Mouse (Mus musculus) myocyte (in vitro differentiated cells): Measurements from ENCODE around the gene Glt1d1. TPM values are rescaled to one million over a fixed set of nuclear protein-coding genes. Genes with fewer than 3 reads are reported as not detected.

Experiments
- H3K27me3 ChIP-seq: one replicate; pipeline ENCODE4 v1.6.1; 2011; ENCODE audit not compliant: control insufficient read depth, insufficient read depth, insufficient read length
- H3K36me3 ChIP-seq: one replicate; pipeline ENCODE4 v1.6.1; 2011; ENCODE audit not compliant: control insufficient read depth, insufficient read depth
- H3K4me2 ChIP-seq: one replicate; pipeline ENCODE4 v1.6.1; 2011; ENCODE audit warnings: low read depth, control low read depth
- H3K4me3 ChIP-seq: one replicate; pipeline ENCODE4 v1.5.1; 2011; ENCODE audit warnings: mild to moderate bottlenecking, control low read depth, moderate library complexity
- H3K79me2 ChIP-seq: one replicate; pipeline ENCODE4 v1.6.1; 2011; ENCODE audit not compliant: control insufficient read depth, insufficient read depth
- H3ac ChIP-seq: one replicate; pipeline ENCODE4 v1.6.1; 2011; ENCODE audit not compliant: control insufficient read depth, insufficient read length
- CEBPB ChIP-seq: IDR thresholded peaks from 2 replicates; pipeline ENCODE4 v1.6.1; 2011; ENCODE audit warnings: mild to moderate bottlenecking, moderate library complexity; ENCODE audit not compliant: poor library complexity, insufficient read depth, severe bottlenecking
- E2F4 ChIP-seq: IDR thresholded peaks from one replicate; pipeline ENCODE4 v1.6.1; 2011; ENCODE audit warnings: mild to moderate bottlenecking, control low read depth, moderate library complexity; ENCODE audit not compliant: insufficient read depth
- MAX ChIP-seq: IDR thresholded peaks from one replicate; pipeline ENCODE4 v1.6.1; 2011; ENCODE audit warnings: low read depth, mild to moderate bottlenecking, control low read depth
- MYOD1 ChIP-seq, 3 experiments: IDR thresholded peaks; one replicate each; pipeline ENCODE4 v1.6.1; 2011; ENCODE audit warnings: control low read depth in 2 of 3, low read depth in 2 of 3, mild to moderate bottlenecking in 2 of 3, moderate library complexity in 1 of 3; ENCODE audit not compliant: insufficient read length in 2 of 3, control insufficient read depth in 1 of 3
- MYOG ChIP-seq, 3 experiments: IDR thresholded peaks; one replicate each; pipeline ENCODE4 v1.6.1; 2011; ENCODE audit warnings: control low read depth in 2 of 3, low read depth in 2 of 3, mild to moderate bottlenecking in 2 of 3; ENCODE audit not compliant: insufficient read length in 2 of 3, control insufficient read depth in 1 of 3, insufficient read depth in 1 of 3
- POLR2A ChIP-seq: IDR thresholded peaks from one replicate; pipeline ENCODE4 v1.6.1; 2011; ENCODE audit warnings: low read depth, mild to moderate bottlenecking, control low read depth, moderate library complexity; ENCODE audit not compliant: insufficient read length
- POLR2AphosphoS2 ChIP-seq: IDR thresholded peaks from one replicate; pipeline ENCODE4 v1.6.1; 2011; ENCODE audit warnings: low read depth, control low read depth; ENCODE audit not compliant: insufficient read length
- REST ChIP-seq: IDR thresholded peaks from one replicate; pipeline ENCODE4 v1.6.1; 2011; ENCODE audit warnings: mild to moderate bottlenecking, control low read depth, moderate library complexity; ENCODE audit not compliant: insufficient read depth, insufficient read length
- SRF ChIP-seq: IDR thresholded peaks from one replicate; pipeline ENCODE4 v1.6.1; 2011; ENCODE audit warnings: low read depth; ENCODE audit not compliant: control insufficient read depth, insufficient read length
- TCF12 ChIP-seq: IDR thresholded peaks from one replicate; pipeline ENCODE4 v1.6.1; 2011; ENCODE audit warnings: mild to moderate bottlenecking, control low read depth; ENCODE audit not compliant: poor library complexity, insufficient read depth, severe bottlenecking
- TCF3 ChIP-seq: IDR thresholded peaks from one replicate; pipeline ENCODE4 v1.6.1; 2011; ENCODE audit warnings: low read depth, control low read depth; ENCODE audit not compliant: insufficient read length
- USF1 ChIP-seq: IDR thresholded peaks from one replicate; pipeline ENCODE4 v1.6.1; 2011; ENCODE audit warnings: low read depth, mild to moderate bottlenecking, control low read depth, moderate library complexity
- polyA plus RNA-seq: library from polyadenylated mRNA; unstranded; fragments of >200 nt; fragmentation: generic; extraction: Trizol; gene quantifications from one replicate; pipeline ENCODE4 v1.2.1, GENCODE M21; 2012; ENCODE audit warnings: missing spikeins

Glt1d1 gene
- not detected for polyA plus RNA-seq

- H3K36me3 ChIP-seq, result no peaks in the 10 kb centered on the region
- H3K4me3 ChIP-seq, result no peak within 1 kb of the TSS
- TF ChIP-seq MAX (no peak), MYOD1 (IDR thresholded peaks at IDR 0.05; ENCODE audit: control insufficient read depth in 1 of 3, insufficient read length in 2 of 3, low read depth in 2 of 3) (no peak), TCF12 (no peak), TCF3 (no peak), MYOG (IDR thresholded peaks at IDR 0.05; ENCODE audit: control insufficient read depth in 1 of 3, insufficient read depth in 1 of 3, insufficient read length in 2 of 3, low read depth in 2 of 3) (no peak), POLR2A (no peak), CEBPB (no peak), USF1 (no peak), E2F4 (no peak), SRF (no peak), REST (no peak), POLR2AphosphoS2 (no peak)
- H3K27me3 ChIP-seq, result peaks cover 6% of the 10 kb centered on the region
- no peak within 1 kb of the TSS for H3ac ChIP-seq
- H3K4me2 ChIP-seq, result no peak within 1 kb of the TSS
- no peaks in the 10 kb centered on the region for H3K79me2 ChIP-seq
These were observed at the start of gene Glt1d1, which contains the start of gene Slc15a4 for GRCm38 (mm10) chr5:127632167-127633145. Gene Glt1d1 (plus strand): TSS chr5:127632262. Gene Slc15a4 (minus strand): TSS chr5:127632897.

- no peak overlapping the region for H3K4me3 ChIP-seq
- H3ac ChIP-seq, result no peak overlapping the region
- no peak overlapping the region for H3K4me2 ChIP-seq
- H3K36me3 ChIP-seq, result no peaks in the 10 kb centered on the region
- H3K79me2 ChIP-seq, result no peaks in the 10 kb centered on the region
- H3K27me3 ChIP-seq, result no peaks in the 10 kb centered on the region
- no peak for TF ChIP-seq E2F4
- TF ChIP-seq REST, result no peak
- TF ChIP-seq USF1, result no peak
- no peak for TF ChIP-seq POLR2AphosphoS2
- TF ChIP-seq POLR2A, result no peak
- TF ChIP-seq MAX, result no peak
These were observed 48.4 kb upstream of the Glt1d1 start for GRCm38 (mm10) chr5:127583658-127584057.

- no peaks in the 10 kb centered on the region for H3K27me3 ChIP-seq
- TF ChIP-seq E2F4 (no peak), POLR2A (no peak), REST (no peak), CEBPB (no peak), USF1 (no peak), TCF12 (no peak), MYOD1 (IDR thresholded peaks at IDR 0.05; ENCODE audit: control insufficient read depth in 1 of 3, insufficient read length in 2 of 3, low read depth in 2 of 3) (no peak), POLR2AphosphoS2 (no peak), MYOG (IDR thresholded peaks at IDR 0.05; ENCODE audit: control insufficient read depth in 1 of 3, insufficient read depth in 1 of 3, insufficient read length in 2 of 3, low read depth in 2 of 3) (no peak), TCF3 (no peak), SRF (no peak), MAX (no peak)
- H3K4me3 ChIP-seq, result no peak overlapping the region
These were observed 44.2 kb upstream of the Glt1d1 start for GRCm38 (mm10) chr5:127587854-127588253.

GRCm38 (mm10) chr5:127592406-127592805, 39.7 kb upstream of the Glt1d1 start:
- no peak for TF ChIP-seq CEBPB
- TF ChIP-seq MYOD1 (IDR thresholded peaks at IDR 0.05; ENCODE audit: control insufficient read depth in 1 of 3, insufficient read length in 2 of 3, low read depth in 2 of 3), result peak in 1 of 3 experiments; percentile 24
- Histone ChIP-seq H3K79me2 (no peaks in the 10 kb centered on the region), H3K4me3 (no peak overlapping the region), H3K36me3 (peaks cover 23% of the 10 kb centered on the region), H3K4me2 (no peak overlapping the region), H3K27me3 (no peaks in the 10 kb centered on the region), H3ac (no peak overlapping the region)

More at GRCm38 (mm10) chr5:127587854-127588253, 44.2 kb upstream of the Glt1d1 start:
- no peak overlapping the region for H3ac ChIP-seq
- H3K4me2 ChIP-seq, result no peak overlapping the region
- no peaks in the 10 kb centered on the region for H3K79me2 ChIP-seq
- H3K36me3 ChIP-seq, result peaks cover 8% of the 10 kb centered on the region

GRCm38 (mm10) chr5:127592854-127593253, 39.2 kb upstream of the Glt1d1 start:
- H3K4me3 ChIP-seq, result no peak overlapping the region
- H3K36me3 ChIP-seq, result peaks cover 26% of the 10 kb centered on the region
- H3K79me2 ChIP-seq, result no peaks in the 10 kb centered on the region
- H3ac ChIP-seq, result no peak overlapping the region
- no peak for TF ChIP-seq MYOD1 (IDR thresholded peaks at IDR 0.05; ENCODE audit: control insufficient read depth in 1 of 3, insufficient read length in 2 of 3, low read depth in 2 of 3)
- TF ChIP-seq TCF3, result no peak
- no peak for TF ChIP-seq TCF12
- no peak for TF ChIP-seq POLR2AphosphoS2
- no peak for TF ChIP-seq REST
- TF ChIP-seq CEBPB, result no peak
- no peak for TF ChIP-seq USF1
- no peak for TF ChIP-seq MAX
- no peak for TF ChIP-seq E2F4
- TF ChIP-seq MYOG (IDR thresholded peaks at IDR 0.05; ENCODE audit: control insufficient read depth in 1 of 3, insufficient read depth in 1 of 3, insufficient read length in 2 of 3, low read depth in 2 of 3), result no peak
- TF ChIP-seq POLR2A, result no peak
- TF ChIP-seq SRF, result no peak
- no peaks in the 10 kb centered on the region for H3K27me3 ChIP-seq
- H3K4me2 ChIP-seq, result no peak overlapping the region
